Mouse (Mus musculus): ENCODE results near the gene Tspan8. TPM values are rescaled to one million over a fixed set of nuclear protein-coding genes. Genes with fewer than 3 reads are reported as not detected.

The Tspan8 gene
- 4.5 and 5.3 TPM in 2 replicates for polyA plus RNA-seq (2015; fragmentation: Nextera tagmentation; extraction: Ambion mirVana)

DNA sequence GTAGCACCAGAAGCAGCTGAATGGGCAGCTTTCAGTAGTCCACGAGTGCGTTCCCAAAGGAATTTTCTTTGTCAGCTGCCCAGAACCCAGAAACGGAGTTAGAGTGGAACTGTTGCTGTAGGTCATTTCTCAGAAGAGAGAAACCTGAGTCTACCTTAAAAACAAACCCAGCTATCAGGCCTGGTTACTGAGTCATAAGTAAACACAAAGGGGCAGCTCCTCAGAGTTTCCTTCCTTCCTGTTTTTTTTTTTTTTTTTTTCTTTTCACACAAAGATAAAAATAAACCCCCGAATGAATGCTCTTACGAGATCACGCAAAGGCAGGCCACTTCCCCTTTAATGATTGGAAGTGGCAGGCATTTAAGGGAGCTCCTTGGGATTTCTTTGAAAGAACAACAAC, at the start of gene Tspan8:
Gene Tspan8 (plus strand): TSS at position 322 of the 400 bp plus-strand sequence.
- no peak within 1 kb of the TSS for H3K4me2 ChIP-seq (replicated peaks)
- no peaks in the 10 kb centered on the region for H3K4me1 ChIP-seq
- H3K4me3 ChIP-seq (replicated peaks): no peak within 1 kb of the TSS
- no peak within 1 kb of the TSS for H3K27ac ChIP-seq (replicated peaks)
- 46% methylated on average over 6 of the region's 6 CpGs for WGBS
- no peak within 1 kb of the TSS for H3K9ac ChIP-seq
- no peak for ATAC-seq (ENCODE audit: insufficient number of reproducible peaks, low FRiP score, low TSS enrichment, low read depth)
- H3K36me3 ChIP-seq: no peaks in the 10 kb centered on the region
- no peaks in the 10 kb centered on the region for H3K9me3 ChIP-seq (replicated peaks)
- no peaks in the 10 kb centered on the region for H3K27me3 ChIP-seq

DNA sequence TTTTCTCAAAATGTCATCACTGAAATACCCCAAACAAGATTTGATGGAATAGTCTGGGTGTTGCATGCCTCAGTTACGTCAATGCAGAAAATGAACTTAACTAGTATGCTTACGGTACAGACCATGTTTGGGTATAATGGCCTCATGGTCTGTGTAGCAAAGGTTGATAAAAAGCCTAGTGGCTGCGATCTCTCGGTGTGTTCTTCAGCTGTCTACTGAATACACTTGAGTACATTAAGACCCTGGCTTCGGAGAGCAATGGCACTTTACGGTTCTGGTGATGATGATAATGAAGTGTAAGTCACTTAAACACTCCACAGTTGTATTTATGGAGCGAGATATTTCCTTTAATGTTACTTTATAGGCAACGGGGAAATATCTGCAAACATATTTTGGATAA, 46.6 kb upstream of the Tspan8 start:
- H3K27ac ChIP-seq (replicated peaks): no peak overlapping the region
- H3K36me3 ChIP-seq: no peaks in the 10 kb centered on the region
- H3K9ac ChIP-seq: no peak overlapping the region
- no peak overlapping the region for H3K4me3 ChIP-seq (replicated peaks)
- no peak overlapping the region for H3K4me2 ChIP-seq (replicated peaks)
- ATAC-seq (ENCODE audit: insufficient number of reproducible peaks, low FRiP score, low TSS enrichment, low read depth): no peak
- peaks cover 7% of the 10 kb centered on the region; the same call in 1 of the 2 replicates for H3K4me1 ChIP-seq
- no peaks in the 10 kb centered on the region for H3K27me3 ChIP-seq
- H3K9me3 ChIP-seq (replicated peaks): no peaks in the 10 kb centered on the region
- 89% methylated on average over 8 of the region's 8 CpGs for WGBS

DNA sequence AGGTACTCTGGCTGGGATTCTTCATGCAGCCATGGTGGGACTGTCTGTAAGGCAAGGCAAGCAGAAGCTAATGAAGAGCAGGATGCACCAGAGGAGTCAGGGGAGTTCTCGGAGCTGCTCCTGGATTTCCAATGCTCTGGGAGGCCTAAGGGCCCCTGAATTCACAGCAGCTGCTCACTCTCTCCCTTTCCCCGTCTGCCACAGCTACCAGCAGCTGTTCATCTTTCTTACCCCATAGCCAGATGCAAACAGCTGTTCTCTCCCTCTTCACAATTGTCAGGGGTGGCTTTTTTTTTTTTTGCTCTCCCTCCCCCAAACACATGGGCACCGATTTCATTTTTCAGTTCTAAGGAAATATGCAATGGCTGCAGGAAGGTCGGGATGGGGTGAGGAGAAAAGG, 42.2 kb upstream of the Tspan8 start:
- Histone ChIP-seq H3K36me3 (no peaks in the 10 kb centered on the region), H3K4me3 (replicated peaks) (no peak overlapping the region), H3K27ac (replicated peaks) (no peak overlapping the region), H3K4me2 (replicated peaks) (no peak overlapping the region), H3K9ac (no peak overlapping the region), H3K27me3 (no peaks in the 10 kb centered on the region), H3K4me1 (peaks cover 11% of the 10 kb centered on the region), H3K9me3 (replicated peaks) (no peaks in the 10 kb centered on the region)
- ATAC-seq (ENCODE audit: insufficient number of reproducible peaks, low FRiP score, low TSS enrichment, low read depth): no peak
- WGBS: 33% methylated on average over 4 of the region's 4 CpGs

DNA sequence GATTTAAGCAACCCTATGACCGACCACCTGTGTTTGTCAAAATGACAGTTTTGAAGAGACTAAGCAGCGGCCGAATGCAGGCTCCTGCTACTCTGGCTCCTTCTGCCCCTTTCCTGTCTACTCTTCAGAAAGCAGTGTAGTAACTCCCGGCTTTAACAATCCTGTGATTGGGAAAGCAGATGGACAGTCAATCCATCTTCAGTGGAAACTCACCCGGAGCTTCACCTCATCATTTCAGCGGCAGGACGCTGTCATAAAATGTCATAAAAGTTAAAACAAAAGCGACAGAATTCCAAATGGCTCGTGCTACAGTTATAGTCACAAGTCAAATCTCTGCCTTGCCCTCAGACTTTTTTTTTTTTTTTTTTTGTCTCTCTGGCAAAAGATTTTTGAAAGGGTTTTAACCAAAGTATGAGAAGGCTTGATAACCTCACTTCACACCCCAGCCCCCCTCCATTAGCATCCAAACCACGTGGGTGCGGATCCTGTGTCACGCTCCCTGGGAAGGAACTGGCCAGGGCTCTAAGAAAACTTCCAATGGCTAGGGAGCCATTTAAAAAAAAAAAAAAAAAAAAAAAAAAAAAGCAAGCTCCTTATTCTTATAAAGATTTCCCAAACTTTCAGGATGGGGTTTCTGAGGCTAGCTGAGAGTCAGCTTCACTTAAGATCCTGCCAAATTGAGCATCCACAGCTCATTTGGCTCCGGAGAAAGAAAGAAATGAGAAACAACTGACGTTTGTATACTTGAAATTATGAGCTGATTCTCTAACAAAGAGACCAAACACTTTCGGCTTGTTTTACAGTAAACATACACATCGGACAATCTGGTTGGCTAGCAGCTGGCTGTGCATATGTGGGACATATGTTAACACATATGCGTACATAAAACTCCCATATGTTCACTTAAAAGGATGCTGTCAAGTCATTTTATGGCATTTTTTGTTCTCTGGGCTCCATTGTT, 40.4 kb upstream of the Tspan8 start:
- H3K9me3 ChIP-seq (replicated peaks): no peaks in the 10 kb centered on the region
- no peaks in the 10 kb centered on the region for H3K27me3 ChIP-seq
- no peak overlapping the region for H3K4me3 ChIP-seq (replicated peaks)
- H3K9ac ChIP-seq: no peak overlapping the region
- peaks cover 11% of the 10 kb centered on the region for H3K4me1 ChIP-seq
- H3K4me2 ChIP-seq (replicated peaks): no peak overlapping the region
- H3K36me3 ChIP-seq: no peaks in the 10 kb centered on the region
- 46% methylated on average over 17 of the region's 17 CpGs for WGBS
- ATAC-seq (ENCODE audit: insufficient number of reproducible peaks, low FRiP score, low TSS enrichment, low read depth): no peak
- 0 out of 2 replicates have a peak overlapping the region, but pooled peaks have one; percentile 17 for H3K27ac ChIP-seq (replicated peaks)

DNA sequence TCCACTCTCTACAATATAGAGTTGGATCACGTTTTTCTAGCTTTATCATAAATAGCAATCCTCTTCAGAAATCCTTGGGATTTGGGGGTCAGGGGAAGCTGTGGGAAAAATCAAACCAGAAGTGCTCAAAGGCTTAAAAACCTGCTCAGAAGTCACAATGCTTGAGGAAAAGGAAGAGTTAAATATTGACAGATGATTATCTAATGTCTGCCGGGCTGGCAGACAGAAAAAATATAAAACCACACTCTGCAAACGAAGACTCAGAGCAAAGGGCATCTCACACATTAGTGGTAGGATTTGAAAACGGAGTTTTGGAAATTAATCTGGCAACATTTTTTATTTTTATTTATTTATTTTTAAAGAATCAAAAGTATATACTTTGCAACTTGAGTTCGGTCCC, 39.3 kb upstream of the Tspan8 start:
- no peak overlapping the region for H3K9ac ChIP-seq

DNA sequence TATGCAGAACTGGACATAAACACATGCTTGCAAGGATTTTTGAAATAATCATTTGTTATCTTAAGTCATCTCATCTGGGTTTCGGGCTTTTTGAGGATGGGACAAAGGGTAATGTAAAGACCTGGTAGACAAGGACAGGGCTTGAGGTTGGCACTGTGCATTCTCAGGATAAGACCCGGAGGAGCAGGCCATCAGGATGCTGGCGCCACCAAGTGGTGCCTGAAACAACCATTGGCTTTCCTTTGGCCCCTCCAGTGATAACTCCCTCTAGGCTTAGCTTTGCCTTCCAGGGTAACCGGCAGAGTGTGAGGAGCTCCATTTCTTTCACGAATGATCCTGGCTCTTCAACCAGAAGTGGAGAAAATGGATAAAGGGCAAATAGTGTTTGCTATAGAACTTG, 38.0 kb upstream of the Tspan8 start:
- no peaks in the 10 kb centered on the region for H3K9me3 ChIP-seq (replicated peaks)
- H3K36me3 ChIP-seq: no peaks in the 10 kb centered on the region
- no peak overlapping the region for H3K4me2 ChIP-seq (replicated peaks)
- H3K4me1 ChIP-seq: peaks cover 11% of the 10 kb centered on the region
- no peak overlapping the region for H3K9ac ChIP-seq
- no peak overlapping the region for H3K27ac ChIP-seq (replicated peaks)
- 45% methylated on average over 5 of the region's 5 CpGs for WGBS
- no peak overlapping the region for H3K4me3 ChIP-seq (replicated peaks)
- ATAC-seq (ENCODE audit: insufficient number of reproducible peaks, low FRiP score, low TSS enrichment, low read depth): no peak
- H3K27me3 ChIP-seq: no peaks in the 10 kb centered on the region

More for the DNA sequence above, 39.3 kb upstream of the Tspan8 start:
- no peak for ATAC-seq (ENCODE audit: insufficient number of reproducible peaks, low FRiP score, low TSS enrichment, low read depth)
- 52% methylated on average over 5 of the region's 5 CpGs for WGBS
- Histone ChIP-seq H3K27ac (replicated peaks) (no peak overlapping the region), H3K4me3 (replicated peaks) (no peak overlapping the region), H3K9me3 (replicated peaks) (no peaks in the 10 kb centered on the region), H3K4me2 (replicated peaks) (no peak overlapping the region), H3K4me1 (peaks cover 11% of the 10 kb centered on the region), H3K36me3 (no peaks in the 10 kb centered on the region), H3K27me3 (no peaks in the 10 kb centered on the region)

DNA sequence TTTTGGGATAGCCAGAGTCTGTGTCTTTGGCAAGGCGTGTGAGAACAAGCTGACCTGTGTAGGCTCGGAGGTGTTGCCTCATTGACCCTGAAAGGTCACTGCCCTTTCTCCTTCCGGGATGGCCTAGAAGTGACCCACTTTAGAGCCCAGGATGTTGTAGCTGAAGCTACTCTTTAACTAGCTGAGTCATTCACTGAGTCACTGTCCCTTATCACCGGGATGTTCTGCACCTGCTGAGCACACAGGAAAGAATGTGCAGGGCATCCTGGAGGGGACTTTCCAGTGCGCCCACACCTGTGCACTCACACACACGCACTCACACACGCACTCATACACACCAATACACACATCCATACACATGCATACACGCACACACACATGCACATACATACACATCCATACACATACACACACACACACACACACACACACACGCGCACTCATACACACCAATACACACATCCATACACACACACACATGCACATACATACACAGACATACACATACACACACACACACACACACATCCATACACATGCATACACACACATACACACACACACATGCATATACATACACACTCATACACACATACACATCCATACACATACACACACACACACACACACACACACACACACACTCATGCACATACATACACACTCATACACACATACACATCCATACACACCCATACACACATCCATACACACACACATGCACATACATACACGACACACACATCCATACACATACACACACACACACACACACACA, 36.2 kb upstream of the Tspan8 start:
- 74% methylated on average over 11 of the region's 11 CpGs for WGBS
- Histone ChIP-seq H3K27ac (replicated peaks) (no peak overlapping the region), H3K9me3 (replicated peaks) (no peaks in the 10 kb centered on the region), H3K36me3 (no peaks in the 10 kb centered on the region), H3K9ac (no peak overlapping the region), H3K4me1 (peaks cover under 1% of the 10 kb centered on the region; the same call in 1 of the 2 replicates), H3K27me3 (no peaks in the 10 kb centered on the region), H3K4me2 (replicated peaks) (no peak overlapping the region), H3K4me3 (replicated peaks) (no peak overlapping the region)
- no peak for ATAC-seq (ENCODE audit: insufficient number of reproducible peaks, low FRiP score, low TSS enrichment, low read depth)

DNA sequence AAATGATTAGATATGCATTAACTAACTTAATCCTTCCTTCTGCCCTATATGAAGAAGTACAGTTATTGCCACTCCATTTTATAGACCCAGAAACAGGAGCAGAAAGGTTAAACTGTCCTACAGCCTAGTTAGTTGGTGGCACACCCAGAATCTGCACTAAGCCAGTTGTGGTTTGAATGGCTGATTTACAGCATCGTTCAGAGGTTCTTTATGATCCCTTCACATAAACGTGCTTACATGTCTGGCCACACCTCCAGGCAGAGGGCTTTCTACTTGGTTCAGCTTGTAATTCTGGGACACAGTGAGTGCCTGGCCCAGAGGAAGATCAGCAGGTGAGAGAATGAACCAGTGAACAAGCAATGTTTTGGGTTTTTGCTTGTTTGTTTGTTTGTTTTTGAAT, 33.4 kb upstream of the Tspan8 start:
- no peaks in the 10 kb centered on the region for H3K27me3 ChIP-seq
- WGBS: 66% methylated on average over 2 of the region's 2 CpGs
- H3K36me3 ChIP-seq: no peaks in the 10 kb centered on the region
- H3K4me1 ChIP-seq: no peaks in the 10 kb centered on the region
- no peak for ATAC-seq (ENCODE audit: insufficient number of reproducible peaks, low FRiP score, low TSS enrichment, low read depth)
- H3K9ac ChIP-seq: no peak overlapping the region
- H3K4me3 ChIP-seq (replicated peaks): no peak overlapping the region
- no peaks in the 10 kb centered on the region for H3K9me3 ChIP-seq (replicated peaks)
- H3K4me2 ChIP-seq (replicated peaks): no peak overlapping the region
- no peak overlapping the region for H3K27ac ChIP-seq (replicated peaks)

DNA sequence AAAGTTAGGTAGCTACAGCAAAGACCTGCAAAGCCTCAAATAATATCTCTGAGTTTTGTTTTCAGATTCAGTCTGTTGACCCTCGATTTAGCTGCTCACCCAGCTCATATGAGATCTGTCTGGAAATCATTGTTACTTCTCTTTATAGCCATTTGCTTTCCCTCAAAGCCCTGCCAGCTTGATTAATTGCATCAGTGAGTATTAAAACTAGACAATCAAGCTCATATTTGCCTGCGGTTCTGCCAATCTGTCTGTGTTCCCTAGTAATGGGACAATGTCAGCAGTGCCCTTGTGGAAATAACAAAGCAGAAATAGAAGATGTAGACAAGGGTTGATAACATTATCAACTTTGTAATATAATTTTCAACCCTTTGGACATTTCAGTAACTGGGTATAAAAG, 25.8 kb upstream of the Tspan8 start:
- H3K27ac ChIP-seq (replicated peaks): no peak overlapping the region

DNA sequence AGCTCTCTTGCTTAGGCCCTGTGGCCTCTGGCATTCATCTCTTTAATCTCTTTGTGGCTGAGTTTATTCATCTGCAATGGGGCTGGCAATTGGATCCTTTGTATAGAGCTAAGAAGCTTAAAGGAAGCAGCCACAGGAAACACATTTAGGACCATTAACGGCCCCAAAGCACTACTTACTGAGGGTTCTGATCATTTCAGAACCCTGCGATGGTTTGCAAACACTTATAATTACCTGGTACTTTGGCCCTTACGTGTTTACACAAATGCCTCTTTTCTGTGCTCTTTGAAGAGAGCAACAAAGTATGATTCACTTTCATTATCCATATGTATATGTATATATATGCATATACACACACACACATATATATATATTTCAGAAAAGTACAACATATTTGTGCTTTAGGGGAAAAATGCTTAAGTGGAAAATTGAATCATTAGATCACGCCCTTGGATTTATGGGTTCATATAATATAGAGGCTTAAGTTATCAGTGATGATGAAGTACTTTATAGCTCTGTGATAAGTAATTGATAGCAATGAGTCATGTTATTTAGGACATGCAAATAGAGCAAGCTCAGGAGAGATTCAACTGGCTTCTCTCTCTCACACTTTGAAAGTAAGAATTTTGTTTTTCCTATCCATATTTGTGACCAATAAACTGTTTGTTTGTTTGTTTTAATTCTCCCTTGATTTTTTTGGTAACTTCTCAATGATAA, 20.4 kb upstream of the Tspan8 start:
- Histone ChIP-seq H3K4me2 (replicated peaks) (no peak overlapping the region), H3K27me3 (no peaks in the 10 kb centered on the region), H3K4me3 (replicated peaks) (no peak overlapping the region), H3K4me1 (no peaks in the 10 kb centered on the region), H3K27ac (replicated peaks) (no peak overlapping the region), H3K9ac (no peak overlapping the region), H3K9me3 (replicated peaks) (no peaks in the 10 kb centered on the region), H3K36me3 (no peaks in the 10 kb centered on the region)
- ATAC-seq (ENCODE audit: insufficient number of reproducible peaks, low FRiP score, low TSS enrichment, low read depth): no peak
- WGBS: 65% methylated on average over 4 of the region's 4 CpGs

More for the DNA sequence above, 25.8 kb upstream of the Tspan8 start:
- WGBS: 55% methylated on average over 2 of the region's 2 CpGs
- H3K9me3 ChIP-seq (replicated peaks): no peaks in the 10 kb centered on the region
- no peak overlapping the region for H3K4me2 ChIP-seq (replicated peaks)
- no peak overlapping the region for H3K9ac ChIP-seq
- no peaks in the 10 kb centered on the region for H3K27me3 ChIP-seq
- no peak for ATAC-seq (ENCODE audit: insufficient number of reproducible peaks, low FRiP score, low TSS enrichment, low read depth)
- H3K36me3 ChIP-seq: no peaks in the 10 kb centered on the region
- no peaks in the 10 kb centered on the region for H3K4me1 ChIP-seq
- H3K4me3 ChIP-seq (replicated peaks): no peak overlapping the region

DNA sequence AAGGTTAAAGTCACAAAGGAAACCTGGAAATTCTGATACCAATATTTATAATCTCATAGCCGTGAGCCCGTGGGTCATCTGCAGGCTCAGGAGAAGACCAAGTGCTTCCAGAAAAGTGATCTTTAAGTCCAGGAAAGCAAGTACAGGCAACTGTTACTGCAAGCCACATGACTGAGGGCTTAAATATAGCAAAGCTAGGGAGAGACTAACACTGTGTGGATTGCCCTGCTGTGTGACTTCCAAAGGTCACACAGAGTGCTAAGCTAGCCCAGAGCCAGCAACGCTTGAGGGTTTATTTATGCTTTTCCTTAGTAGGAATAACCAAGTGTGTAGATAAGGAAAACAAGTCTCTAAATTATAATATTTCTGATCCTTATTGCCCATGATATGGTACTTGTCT, 15.2 kb upstream of the Tspan8 start:
- no peak overlapping the region for H3K27ac ChIP-seq (replicated peaks)
- ATAC-seq (ENCODE audit: insufficient number of reproducible peaks, low FRiP score, low TSS enrichment, low read depth): no peak
- H3K9me3 ChIP-seq (replicated peaks): no peaks in the 10 kb centered on the region
- H3K36me3 ChIP-seq: no peaks in the 10 kb centered on the region
- WGBS: 85% methylated on average over 3 of the region's 3 CpGs
- H3K27me3 ChIP-seq: no peaks in the 10 kb centered on the region
- no peak overlapping the region for H3K4me2 ChIP-seq (replicated peaks)
- no peak overlapping the region for H3K4me3 ChIP-seq (replicated peaks)
- H3K4me1 ChIP-seq: no peaks in the 10 kb centered on the region
- no peak overlapping the region for H3K9ac ChIP-seq
